Mouse (Mus musculus) cerebellum, adult 9-11 months (tissue): ENCODE measurements around the gene Gtf2ird1.
"Not testable (repeated sequence)": the region's sequence is repeated elsewhere in the genome, so short reads cannot be mapped to it uniquely, and the experiment has no call there.

Experiments used
- DNase-seq: peaks from one replicate; pipeline ENCODE4 v3.0.0; 2022

The Gtf2ird1 gene

GRCm38 (mm10) chr5:134456503-134456962 is at the start of gene Gtf2ird1:
Gene Gtf2ird1, minus strand, starts transcription at chr5:134456716.
- peak; percentile 84 for DNase-seq

GRCm38 (mm10) chr5:134505810-134506292 is 49.3 kb upstream of the Gtf2ird1 start:
- DNase-seq, result no peak

DNA sequence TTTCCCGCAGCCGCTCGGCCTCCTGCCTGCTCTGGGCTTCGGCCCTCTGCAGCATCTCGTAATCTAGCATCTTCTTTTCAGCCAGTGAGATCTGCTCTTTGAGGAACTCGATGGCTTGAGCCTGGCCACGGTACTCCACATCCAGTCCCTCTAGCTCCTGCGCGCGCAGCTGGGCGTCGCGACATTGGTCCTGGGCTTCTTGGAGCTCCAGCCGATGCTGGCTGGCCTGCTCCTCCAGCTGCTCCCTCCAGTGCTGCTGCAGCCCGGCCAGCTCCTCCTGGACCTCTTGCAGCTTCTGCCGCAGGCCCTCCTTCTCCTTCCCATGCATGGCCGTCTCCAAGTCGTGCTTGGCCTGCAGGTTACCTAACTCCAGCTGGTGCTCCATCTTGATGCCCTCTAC is 46.1 kb upstream of the Gtf2ird1 start:
- DNase-seq, result no peak

GRCm38 (mm10) chr5:134501453-134501852 is 44.9 kb upstream of the Gtf2ird1 start:
- no peak for DNase-seq

DNA sequence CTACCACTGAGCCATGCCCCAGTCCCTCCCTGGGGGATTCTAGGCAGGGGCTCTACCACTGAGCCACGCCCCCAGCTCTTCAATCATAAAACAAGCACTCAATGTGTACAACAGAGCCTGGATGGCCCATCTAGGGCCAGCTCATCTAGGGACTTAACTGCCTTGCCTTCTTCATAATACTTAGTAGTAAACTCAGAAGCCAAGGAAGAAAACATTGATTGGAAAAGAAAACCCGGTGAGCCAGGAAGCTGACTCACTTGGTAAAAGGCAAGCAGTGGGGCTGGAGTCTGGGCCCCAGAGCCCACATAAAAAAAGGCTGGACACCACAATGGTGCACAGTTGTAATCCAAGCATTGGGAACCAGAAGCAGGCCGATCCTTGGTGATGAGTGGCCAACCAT is 44.2 kb upstream of the Gtf2ird1 start:
- no peak for DNase-seq

GRCm38 (mm10) chr5:134500062-134500461 is 43.5 kb upstream of the Gtf2ird1 start:
- peak; percentile 49 for DNase-seq

GRCm38 (mm10) chr5:134497026-134497425 is 40.5 kb upstream of the Gtf2ird1 start:
- no peak for DNase-seq

DNA sequence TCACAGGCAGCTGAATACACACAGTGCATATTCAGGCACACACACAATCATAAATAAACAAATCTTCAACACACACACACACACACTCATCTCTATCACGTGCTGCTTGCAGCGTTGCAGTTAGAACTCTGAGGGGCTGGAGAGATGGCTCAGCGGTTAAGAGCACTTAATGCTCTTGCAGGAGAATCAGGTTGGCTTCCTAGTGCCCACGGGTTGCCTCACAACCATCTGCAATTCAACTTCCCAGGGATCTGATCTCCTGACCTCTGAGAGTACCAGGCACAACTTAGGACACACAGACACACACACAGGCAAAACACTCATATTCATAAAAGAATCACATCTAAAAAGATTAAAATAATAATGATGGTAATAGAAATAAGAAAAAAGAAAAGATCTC is 39.3 kb upstream of the Gtf2ird1 start:
- no peak for DNase-seq

DNA sequence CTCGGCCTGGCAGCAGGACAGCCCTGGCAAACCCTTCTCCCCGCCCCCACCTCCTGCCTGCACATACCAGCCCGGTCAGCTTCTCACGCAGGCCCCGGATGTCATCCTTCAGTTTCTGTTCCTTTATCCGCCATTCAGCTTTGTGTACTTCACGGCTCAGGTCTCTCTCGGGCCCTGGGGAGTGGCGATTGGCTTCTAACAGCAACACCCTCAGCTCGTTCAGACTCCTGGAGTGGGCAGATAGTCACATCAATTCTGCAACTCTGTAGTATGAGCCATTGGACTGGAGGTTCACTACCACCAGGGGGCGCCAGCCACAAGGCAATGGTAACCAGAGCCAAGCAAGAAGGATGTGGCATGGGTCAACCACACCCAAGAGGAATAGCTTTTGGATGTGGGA is 37.6 kb upstream of the Gtf2ird1 start:
- DNase-seq, result peak; percentile 83

DNA sequence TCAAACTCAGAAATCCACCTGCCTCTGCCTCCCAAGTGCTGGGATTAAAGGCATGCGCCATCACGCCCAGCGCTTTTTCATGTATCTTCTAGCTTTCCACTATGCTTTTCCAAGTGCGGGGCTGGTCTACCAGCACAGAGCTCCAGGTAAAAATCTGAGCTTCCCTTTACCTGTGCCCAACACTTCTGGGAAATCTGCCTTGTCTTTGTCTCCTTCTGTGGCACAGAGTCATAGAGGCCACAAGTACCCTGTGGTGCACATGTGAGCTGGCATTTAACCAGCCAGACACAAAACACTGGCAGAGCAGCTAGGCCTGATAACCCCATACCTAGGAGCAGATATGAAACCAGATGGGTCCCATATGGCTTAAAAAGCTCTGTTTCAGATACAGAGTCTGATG is 36.4 kb upstream of the Gtf2ird1 start:
- no peak for DNase-seq

- DNase-seq, result peak; percentile 74
These were observed 35.3 kb upstream of the Gtf2ird1 start for GRCm38 (mm10) chr5:134491712-134492417.

- DNase-seq, result no peak
These were observed 34.7 kb upstream of the Gtf2ird1 start for GRCm38 (mm10) chr5:134491206-134491605.

- DNase-seq, result no peak
These were observed 33.9 kb upstream of the Gtf2ird1 start for GRCm38 (mm10) chr5:134490465-134490864.

DNA sequence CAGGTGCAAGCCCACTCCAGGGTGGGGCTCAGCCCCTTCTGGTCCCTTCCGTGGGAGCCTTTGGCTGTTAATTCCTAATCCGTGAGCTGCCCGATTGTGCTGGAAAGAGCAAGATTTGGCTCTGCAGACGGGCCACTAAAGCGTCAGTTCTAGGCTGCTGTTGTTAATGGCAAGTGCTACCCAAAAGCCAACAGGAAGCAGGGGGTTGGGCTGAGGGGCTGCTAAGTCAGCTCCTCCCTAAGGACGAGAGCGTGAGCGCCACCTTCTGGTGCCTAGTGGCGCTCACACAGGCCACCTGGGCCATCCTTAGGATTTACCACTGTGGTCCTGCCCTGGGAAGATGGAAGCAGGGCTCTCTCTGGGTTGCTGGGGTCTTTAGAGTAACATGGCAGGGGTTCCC is 33.1 kb upstream of the Gtf2ird1 start:
- DNase-seq, result no peak

- DNase-seq, result no peak
These were observed 32.1 kb upstream of the Gtf2ird1 start for GRCm38 (mm10) chr5:134488596-134488995.

DNA sequence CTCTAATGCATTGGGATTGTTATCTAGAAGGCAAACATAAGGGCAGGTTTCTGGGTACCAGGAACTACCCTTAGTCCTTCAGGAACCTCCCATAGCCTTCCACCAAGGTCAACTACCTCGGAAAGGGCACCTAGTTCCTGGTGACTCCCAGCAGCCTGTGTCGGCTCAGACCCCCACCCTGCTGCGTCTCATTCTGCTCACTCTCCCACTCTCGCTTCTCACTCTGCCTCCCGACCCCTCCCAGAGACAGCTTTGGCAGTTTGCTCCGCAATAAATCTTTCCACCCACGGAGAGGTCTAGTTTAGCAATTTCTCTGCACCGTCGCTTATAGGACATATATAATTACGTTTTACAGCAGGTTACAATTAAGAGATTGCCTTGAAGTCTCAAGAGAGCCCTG is 31.5 kb upstream of the Gtf2ird1 start:
- DNase-seq, result no peak

GRCm38 (mm10) chr5:134485900-134486665 is 29.6 kb upstream of the Gtf2ird1 start:
- DNase-seq, result peak; percentile 56

DNA sequence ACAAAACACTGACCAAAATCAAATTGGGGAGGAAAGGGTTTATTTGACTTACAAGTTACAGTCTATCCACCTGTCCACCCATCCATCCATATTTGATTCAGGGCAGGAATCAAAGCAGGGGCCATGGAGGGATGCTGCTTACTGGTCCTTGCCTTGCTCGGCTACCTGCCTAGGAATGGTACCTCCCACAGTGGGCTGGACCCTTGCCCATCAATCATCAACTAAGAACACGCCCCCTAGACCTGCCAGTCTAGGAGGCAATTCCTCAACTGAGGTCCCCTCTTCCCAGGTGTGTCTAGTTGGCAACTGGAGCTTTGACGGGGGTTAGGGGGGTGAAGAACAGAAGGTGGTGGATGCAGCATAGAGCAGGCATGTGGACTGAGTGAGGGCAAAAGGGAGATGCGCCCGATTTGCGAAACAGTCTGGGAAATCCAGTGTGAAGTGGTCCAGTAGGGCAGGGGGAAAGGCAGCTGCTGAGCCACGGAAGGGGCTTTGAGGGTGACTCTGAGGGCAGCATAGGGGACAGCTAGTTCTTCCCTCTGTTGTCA is 28.7 kb upstream of the Gtf2ird1 start:
- DNase-seq, result no peak

DNA sequence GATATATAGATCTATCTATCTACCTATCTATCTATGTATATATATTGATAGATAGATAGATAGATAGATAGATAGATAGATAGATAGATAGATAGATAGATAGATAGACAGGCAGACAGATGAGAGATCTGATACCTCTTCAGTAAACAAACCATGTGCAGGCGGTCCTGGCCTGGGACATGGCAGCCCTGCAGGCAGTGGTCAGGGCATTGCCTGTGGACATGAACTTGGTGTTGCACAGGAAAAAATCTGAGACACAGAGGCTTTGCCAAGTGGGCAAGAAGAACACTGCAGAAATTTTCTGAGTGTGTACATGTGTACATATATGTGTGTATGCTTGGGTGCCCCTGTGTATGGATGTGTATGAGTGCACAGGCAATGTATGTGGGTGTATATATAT is 26.8 kb upstream of the Gtf2ird1 start:
- no peak for DNase-seq

GRCm38 (mm10) chr5:134482331-134482730 is 25.8 kb upstream of the Gtf2ird1 start:
- DNase-seq, result no peak

DNA sequence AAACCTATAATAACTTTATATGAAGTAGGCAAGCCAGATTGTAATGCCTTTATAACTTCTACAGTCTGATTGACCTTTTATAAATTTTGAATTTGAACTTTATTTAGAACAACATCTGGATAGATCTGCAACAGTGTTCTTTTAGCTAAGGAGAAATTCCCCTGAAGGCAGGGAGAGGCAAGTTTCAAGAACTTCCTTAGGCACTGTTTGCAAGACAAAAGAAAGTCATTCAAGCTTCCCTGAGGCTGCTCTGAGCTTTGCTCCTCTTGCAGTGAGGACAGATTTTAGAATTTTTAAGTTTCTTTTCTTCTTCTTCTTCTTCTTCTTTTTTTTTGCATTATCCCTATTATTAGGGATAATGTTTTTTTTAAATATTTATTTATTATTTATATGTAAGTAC is 22.4 kb upstream of the Gtf2ird1 start:
- not testable (repeated sequence) for DNase-seq

- not testable (repeated sequence) for DNase-seq
These were observed 19.2 kb upstream of the Gtf2ird1 start for GRCm38 (mm10) chr5:134475686-134476085.

GRCm38 (mm10) chr5:134475006-134475605 is 18.6 kb upstream of the Gtf2ird1 start:
- no peak for DNase-seq
